Mouse (Mus musculus) myocyte (in vitro differentiated cells): ENCODE measurements around the gene Sh2d7.

ENCODE experiments used
- E2F4 ChIP-seq: IDR thresholded peaks from one replicate; pipeline ENCODE4 v1.6.1; 2011; ENCODE audit warnings: mild to moderate bottlenecking, control low read depth, moderate library complexity; ENCODE audit not compliant: insufficient read depth
- MYOD1 ChIP-seq, 3 experiments: IDR thresholded peaks; one replicate each; pipeline ENCODE4 v1.6.1; 2011; ENCODE audit warnings: control low read depth in 2 of 3, low read depth in 2 of 3, mild to moderate bottlenecking in 2 of 3, moderate library complexity in 1 of 3; ENCODE audit not compliant: insufficient read length in 2 of 3, control insufficient read depth in 1 of 3
- POLR2A ChIP-seq: IDR thresholded peaks from one replicate; pipeline ENCODE4 v1.6.1; 2011; ENCODE audit warnings: low read depth, mild to moderate bottlenecking, control low read depth, moderate library complexity; ENCODE audit not compliant: insufficient read length
- POLR2AphosphoS2 ChIP-seq: IDR thresholded peaks from one replicate; pipeline ENCODE4 v1.6.1; 2011; ENCODE audit warnings: low read depth, control low read depth; ENCODE audit not compliant: insufficient read length
- TCF12 ChIP-seq: IDR thresholded peaks from one replicate; pipeline ENCODE4 v1.6.1; 2011; ENCODE audit warnings: mild to moderate bottlenecking, control low read depth; ENCODE audit not compliant: poor library complexity, insufficient read depth, severe bottlenecking
- TCF3 ChIP-seq: IDR thresholded peaks from one replicate; pipeline ENCODE4 v1.6.1; 2011; ENCODE audit warnings: low read depth, control low read depth; ENCODE audit not compliant: insufficient read length

- no peak for TF ChIP-seq POLR2A
- TF ChIP-seq MYOD1 (IDR thresholded peaks at IDR 0.05; ENCODE audit: control insufficient read depth in 1 of 3, insufficient read length in 2 of 3, low read depth in 2 of 3), result no peak
- no peak for TF ChIP-seq TCF3
- no peak for TF ChIP-seq E2F4
- no peak for TF ChIP-seq POLR2AphosphoS2
- no peak for TF ChIP-seq TCF12
Observed at GRCm38 (mm10) chr9:54502873-54503272, 35.9 kb upstream of the Sh2d7 start.
